Mouse (Mus musculus): ENCODE data around the gene Zfp385a.
A peak's percentile ranks its signal among the peaks of the same experiment; 100 is the strongest.

Zfp385a gene

DNA sequence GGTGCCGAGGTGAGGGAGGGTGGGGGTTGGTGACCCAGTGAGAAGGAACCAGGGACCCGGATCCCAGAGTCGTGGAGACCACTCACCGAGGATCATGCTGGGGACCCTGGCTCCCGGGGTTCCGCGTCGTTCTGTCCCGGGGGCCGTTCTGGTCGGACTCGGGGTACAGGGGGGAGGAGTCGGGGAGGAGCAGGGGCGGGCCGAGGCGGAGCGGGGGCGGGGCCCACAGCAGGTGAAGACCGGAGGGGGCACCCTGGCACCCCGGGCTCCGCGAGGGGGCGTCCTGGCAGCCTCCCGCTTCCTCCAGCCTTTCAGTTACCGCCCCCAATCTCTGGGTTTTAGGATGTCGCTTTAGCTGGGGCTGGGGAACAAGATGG, at the start of gene Zfp385a:
Zfp385a (minus strand) TSS at position 133 of the 377 bp plus-strand sequence.
- peak; percentile 66 for DNase-seq (ENCODE audit: low spot score in 2 of 2)

DNA sequence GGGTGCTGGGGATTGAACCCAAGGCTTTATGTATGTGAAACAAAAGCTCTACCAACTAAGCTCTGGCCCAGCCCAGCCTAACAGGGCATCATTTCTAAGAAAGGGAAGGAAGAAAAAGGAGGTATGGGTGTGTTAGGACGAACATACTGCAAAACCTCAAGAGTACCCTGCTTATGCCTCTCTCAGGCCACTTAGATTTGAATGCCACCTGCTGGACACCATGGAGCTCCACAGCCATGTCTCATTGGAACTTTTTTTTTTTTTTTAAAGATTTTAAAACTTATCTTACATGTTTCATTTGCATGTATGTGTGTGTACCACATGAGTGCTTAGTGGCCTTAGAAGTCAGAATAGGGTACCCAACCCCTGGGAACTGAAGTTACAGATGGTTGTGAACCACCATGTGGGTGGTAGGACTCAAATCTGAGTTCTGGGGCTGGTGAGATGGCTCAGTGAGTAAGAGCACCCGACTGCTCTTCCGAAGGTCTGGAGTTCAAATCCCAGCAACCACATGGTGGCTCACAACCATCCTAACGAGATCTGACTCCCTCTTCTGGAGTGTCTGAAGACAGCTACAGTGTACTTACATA, 48.8 kb upstream of the Zfp385a start:
- no peak for DNase-seq (ENCODE audit: low spot score in 2 of 2)

DNA sequence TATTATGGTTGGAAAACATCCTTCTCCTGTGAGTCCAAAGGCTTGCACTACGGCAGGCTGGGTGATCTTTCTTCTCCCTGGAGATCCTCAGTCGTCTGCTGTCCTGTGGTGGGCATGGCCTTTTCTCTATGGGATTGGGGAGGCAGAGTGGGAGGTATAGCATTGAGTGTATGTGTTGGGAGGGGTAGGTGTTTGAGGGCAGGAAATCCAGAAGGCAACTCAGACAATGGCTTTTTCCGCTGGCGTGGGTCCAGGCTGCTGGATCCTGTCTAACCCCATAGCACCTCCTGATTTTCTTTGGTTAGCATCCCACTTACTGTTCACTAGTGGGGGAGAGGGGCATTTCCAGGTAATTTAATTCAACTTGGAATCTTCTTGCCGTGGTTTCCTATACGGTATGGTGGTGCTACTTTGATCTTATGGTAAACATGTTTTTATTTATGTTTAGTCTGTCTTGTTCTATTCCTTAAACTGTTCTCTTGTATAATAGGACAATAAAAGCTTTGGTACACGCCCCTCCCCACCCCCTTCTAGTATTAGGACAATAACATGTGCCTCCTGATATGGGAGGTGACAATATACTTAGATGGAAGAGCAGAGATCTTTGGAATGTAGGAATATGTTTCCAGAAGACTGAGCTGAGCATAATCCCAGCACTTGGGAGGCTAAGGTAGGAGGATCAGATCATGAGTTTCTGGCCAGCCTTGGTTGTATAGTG, 44.0 kb upstream of the Zfp385a start:
- no peak for DNase-seq (ENCODE audit: low spot score in 2 of 2)

GRCm38 (mm10) chr15:103382795-103383406, 43.0 kb upstream of the Zfp385a start:
- no peak for DNase-seq (ENCODE audit: low spot score in 2 of 2)

DNA sequence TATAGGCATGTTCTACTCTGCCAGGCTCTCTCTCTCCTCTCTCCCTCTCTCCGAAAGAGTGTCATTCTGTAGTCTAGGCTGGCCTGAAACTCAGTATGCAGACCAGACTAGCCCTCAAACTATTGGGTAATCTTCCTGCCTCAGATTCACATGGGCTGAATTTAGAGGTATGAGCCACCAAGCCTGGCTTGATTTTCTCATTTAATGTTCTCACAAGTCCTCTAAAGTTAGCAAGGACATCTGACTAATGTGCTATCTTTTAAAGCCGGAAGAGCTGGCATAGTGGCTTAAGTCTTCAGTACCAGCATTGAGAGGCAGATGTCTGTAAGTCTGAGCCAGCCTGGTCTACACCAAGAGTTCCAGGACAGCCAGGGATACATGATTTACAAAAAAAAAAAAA, 42.2 kb upstream of the Zfp385a start:
- no peak for DNase-seq (ENCODE audit: low spot score in 2 of 2)

DNA sequence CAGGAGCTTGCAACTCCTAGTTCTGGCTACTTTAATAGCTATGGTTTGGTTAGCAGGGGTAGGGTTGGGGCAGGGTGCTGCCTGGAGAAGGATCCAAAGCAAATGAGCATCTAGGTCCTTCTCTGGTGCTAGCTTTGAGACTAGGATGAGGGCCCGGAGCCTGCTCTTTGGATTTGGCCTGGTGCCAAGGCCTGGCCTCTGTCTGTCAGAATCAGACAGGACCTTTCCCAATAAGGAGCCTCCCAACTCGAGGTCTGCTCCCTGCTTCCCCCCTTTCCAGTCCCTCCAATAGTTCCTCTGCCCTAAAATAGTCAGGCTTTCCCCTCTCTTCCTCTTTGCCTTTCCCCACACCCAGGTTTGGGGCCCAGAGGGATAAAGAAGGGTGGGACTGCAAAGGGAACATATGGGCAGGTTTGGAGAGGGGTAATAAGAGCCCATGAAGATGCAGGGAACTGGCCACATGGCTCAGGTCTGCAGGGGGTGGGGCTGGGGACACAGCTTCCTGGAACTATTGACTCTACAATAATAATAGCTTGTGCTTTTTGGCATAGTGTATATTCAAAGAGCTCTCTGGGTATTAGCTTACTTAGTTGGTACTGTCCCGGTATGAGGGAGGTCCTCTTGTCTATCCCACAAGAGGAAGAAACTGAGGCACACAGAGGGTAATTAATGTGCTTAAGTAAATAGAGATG, 38.9 kb upstream of the Zfp385a start:
- DNase-seq (ENCODE audit: low spot score in 2 of 2): no peak

DNA sequence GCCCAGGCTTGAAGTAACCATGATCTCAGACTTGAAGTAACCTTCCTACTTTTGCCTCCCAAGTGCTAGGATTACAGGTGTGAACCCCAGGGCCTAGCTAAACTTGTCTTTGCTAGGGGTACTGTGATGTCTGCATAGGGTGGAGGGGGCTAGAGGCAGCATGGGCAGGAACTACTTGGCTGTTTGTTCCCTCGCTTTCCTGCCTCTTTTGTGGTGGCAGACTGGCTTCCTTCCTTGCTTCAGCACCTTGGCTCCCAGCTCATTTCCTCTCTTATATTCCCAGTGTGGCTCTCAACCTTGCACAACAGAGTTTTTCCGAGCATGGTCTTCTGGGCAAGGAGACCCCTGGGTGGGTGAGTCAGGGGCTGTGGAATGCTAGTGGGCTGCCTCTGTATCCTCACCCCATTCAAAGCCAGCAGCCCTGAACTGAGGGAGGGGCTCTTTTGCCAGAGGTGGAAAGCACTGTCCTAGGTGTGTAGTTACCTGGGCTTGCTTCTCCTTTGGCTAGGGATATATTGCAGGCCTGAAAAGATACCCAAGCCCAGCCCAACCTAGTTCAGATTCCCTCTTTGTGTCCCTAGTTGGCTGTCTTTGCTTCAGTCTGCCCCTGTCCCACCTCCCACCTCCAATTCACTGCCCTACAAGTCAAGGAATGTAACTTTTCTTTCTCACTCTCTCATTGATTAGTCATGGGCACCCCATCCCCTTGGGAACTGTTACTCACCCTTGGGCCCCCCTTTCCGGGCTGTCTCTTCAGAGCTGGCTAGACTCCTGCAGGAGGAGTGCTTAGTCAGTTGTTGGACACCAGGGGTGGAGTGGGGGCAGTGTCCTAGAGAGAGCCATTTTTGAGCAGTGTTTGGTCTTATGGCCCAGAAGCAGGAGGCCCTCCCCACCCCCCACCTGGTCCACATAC, 38.1 kb upstream of the Zfp385a start:
- DNase-seq (ENCODE audit: low spot score in 2 of 2): no peak

DNA sequence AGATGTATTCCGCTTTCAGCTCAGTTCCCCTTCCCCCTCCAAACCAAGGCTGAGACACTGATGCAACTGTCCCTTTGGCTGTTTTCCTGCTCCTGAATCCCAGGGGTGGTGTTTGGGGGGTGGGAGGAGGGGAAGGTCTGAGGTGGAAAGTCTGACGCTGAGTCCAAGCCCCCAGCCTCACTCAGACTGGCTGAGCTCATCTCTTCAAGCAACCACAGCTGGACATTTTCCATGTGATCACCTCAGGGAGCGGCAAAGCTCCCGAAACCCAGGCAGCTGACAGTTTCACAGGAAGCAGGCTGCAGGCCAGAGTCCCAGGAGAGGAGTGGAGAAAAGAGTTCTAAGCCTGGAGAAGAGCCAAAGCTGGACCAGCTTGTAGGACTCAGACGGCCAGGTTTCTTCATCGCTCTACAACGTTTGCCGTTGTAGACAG, 37.0 kb upstream of the Zfp385a start:
- no peak for DNase-seq (ENCODE audit: low spot score in 2 of 2)

- no peak for DNase-seq (ENCODE audit: low spot score in 2 of 2)
Measured at GRCm38 (mm10) chr15:103375112-103375800, 35.4 kb upstream of the Zfp385a start.

GRCm38 (mm10) chr15:103372461-103372860, 32.6 kb upstream of the Zfp385a start:
- DNase-seq (ENCODE audit: low spot score in 2 of 2): no peak

DNA sequence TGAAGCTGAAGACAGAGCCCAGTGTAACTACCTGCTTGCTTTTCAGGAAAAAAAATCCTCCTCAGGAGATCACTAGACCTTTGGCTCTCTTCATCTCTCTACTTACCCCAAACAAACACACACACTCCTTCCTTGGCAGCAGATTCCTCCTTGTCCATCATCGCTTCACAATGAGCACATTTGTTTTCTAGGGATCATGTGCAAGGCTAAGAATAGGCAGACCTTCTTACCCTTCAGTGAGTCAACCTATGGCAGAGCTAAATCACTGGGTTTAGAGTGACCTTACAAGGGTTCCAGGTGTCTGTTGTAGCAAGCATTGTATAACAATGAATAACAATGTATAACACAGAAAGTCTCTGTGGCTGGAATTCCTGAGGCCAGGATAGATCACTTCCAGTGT, 31.8 kb upstream of the Zfp385a start:
- no peak for DNase-seq (ENCODE audit: low spot score in 2 of 2)

GRCm38 (mm10) chr15:103371208-103371607, 31.3 kb upstream of the Zfp385a start:
- DNase-seq (ENCODE audit: low spot score in 2 of 2): no peak

- DNase-seq (ENCODE audit: low spot score in 2 of 2): no peak
Measured at GRCm38 (mm10) chr15:103370462-103370861, 30.6 kb upstream of the Zfp385a start.

DNA sequence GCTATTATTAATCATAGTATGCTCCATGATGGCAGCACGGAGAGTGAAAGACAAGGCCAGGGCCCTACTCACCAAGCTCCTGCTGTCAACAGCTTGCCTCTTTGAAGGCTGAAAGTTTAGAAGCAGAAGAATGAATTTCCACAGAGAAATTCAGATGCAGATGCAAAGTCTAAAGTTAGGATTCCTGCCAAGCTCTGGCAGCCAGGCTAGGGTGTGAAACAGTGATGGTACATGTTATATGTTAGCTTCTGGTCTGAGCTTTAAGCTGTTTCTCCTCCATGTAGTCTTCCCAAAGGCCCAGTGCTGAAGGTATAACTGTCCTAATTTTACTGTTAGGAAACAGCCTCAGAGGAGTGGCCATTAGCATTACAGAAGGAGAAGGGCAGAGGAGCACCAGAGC, 29.2 kb upstream of the Zfp385a start:
- no peak for DNase-seq (ENCODE audit: low spot score in 2 of 2)

GRCm38 (mm10) chr15:103368179-103368940, 28.5 kb upstream of the Zfp385a start:
- no peak for DNase-seq (ENCODE audit: low spot score in 2 of 2)

DNA sequence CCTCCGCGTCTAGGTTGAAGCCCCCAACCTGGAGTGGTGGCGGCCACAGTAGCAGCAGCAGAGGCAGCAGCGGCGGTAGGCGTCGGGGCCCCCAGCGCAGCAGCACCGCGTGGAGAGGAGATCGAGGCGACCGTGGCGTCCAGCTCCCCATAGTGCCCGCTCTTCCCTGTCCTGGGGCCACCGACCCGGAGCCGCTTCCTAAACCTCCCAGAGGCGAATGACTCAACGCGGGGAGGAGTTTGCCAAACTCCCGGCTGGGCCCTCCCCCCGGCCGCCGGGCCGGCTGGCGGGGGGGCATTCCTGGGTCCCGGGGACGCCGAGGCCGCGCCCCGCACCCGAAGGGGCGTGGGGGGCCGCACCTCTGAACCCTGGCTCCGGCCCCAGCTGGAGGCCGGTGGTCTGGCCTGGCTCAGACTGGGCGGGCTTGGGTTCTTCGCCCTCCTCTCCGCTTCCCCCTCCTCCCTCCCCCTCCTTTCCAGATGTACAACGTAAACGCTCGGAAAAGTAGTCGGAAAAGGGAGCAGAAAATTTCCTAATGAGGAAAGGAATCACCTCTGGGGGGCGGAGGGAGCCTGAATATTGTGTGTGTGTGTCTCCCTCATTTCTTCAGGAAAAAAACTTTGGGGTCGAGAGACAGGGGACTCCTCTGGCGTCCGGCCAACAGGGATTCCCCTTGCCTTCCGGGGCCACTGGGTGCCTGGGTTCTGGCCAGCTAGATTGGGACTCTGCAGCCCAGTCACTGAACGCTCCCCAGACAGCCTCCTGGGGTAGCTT, 26.7 kb upstream of the Zfp385a start, which contains the start of gene Itga5:
Itga5 (minus strand) TSS at position 388 of the 774 bp plus-strand sequence.
- no peak for DNase-seq (ENCODE audit: low spot score in 2 of 2)

DNA sequence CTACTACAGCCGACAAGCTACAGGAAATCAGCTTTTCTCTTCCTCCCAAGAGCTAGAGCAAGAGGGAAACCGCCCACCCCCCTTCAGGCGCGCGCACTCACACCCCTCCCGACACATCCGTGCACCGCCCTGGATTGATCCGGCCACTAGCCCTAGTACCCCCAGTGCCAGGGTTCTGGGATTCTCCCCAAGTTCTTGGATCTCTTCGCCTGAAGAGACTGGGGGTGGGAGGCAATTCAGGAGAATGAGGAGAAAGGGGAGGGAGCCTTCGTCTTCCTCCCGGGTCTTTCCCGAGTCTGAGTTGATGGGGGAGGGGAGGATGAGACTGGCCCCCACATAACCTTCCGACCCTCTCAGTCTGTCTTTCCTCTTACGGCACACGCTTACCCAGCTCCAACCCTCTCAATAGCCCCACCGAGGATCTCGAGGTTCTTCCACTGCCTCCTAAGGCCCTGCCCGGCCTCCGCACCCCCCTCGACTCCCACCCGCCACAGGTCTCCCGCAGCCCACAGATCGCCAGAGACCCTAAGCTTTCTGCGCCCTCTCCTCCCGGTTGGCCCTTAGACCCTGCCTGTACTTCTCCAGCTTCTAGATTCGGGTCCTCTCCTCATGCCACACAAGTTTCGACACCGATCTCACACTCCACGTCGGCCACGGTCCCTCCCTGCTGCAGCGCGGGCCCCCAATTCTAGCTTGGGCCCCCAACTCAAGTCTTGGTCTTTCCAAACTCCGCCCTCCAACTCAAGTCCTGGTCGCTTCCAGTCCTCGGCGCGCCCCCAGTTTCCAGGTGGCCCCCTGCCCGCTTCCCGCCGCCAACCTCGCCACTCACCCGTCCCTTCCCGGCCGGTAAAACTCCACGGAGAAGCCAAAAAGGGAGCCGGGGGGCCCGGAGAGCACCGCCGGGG, 25.8 kb upstream of the Zfp385a start:
- no peak for DNase-seq (ENCODE audit: low spot score in 2 of 2)

DNA sequence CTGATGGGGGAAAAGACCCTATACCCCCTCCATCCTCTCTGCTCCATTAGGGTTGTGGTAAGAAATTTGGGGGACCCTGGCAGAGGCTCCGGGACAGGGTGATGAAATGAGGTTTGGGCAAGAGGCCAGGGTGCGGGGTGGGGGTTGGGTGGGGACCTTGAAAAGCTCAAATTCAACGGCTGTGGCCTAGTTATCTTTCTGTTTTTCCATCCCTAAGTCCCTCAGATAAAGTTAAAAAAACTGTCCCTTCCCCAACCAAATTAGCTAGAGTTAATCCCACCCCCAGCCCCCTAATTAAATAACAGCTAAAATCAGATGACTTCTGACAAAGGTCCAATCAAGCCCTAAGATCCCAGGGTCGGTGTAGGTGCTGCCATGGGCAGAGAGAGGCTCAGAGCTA, 24.9 kb upstream of the Zfp385a start:
- no peak for DNase-seq (ENCODE audit: low spot score in 2 of 2)
